Mouse (Mus musculus) midbrain, embryonic 12.5 days (tissue): ENCODE measurements around the gene S1pr5. TPM values are rescaled to one million over a fixed set of nuclear protein-coding genes. Genes with fewer than 3 reads are reported as not detected.
"Not testable (repeated sequence)": the region's sequence is repeated elsewhere in the genome, so short reads cannot be mapped to it uniquely, and the experiment has no call there.

Experiments
- ATAC-seq: fragments of 200-750 bp; cut with Nextera tagmentation; 2 replicates; pipeline ENCODE4 v1.8.0; 2017; ENCODE audit warnings: low read depth, moderate TSS enrichment, moderate library complexity; ENCODE audit not compliant: low FRiP score
- H3K27ac ChIP-seq: fragments of 300-500 bp; sonication (generic); replicated peaks from 2 replicates; pipeline ENCODE4 v1.5.1; 2016; ENCODE audit warnings: mild to moderate bottlenecking
- H3K27me3 ChIP-seq: fragments of 300-500 bp; sonication (generic); 2 replicates; pipeline ENCODE4 v1.6.1; 2016; ENCODE audit warnings: mild to moderate bottlenecking
- H3K36me3 ChIP-seq: fragments of 300-500 bp; sonication (generic); 2 replicates; pipeline ENCODE4 v1.6.1; 2016
- H3K4me1 ChIP-seq: fragments of 300-500 bp; sonication (generic); 2 replicates; pipeline ENCODE4 v1.6.1; 2016
- H3K4me2 ChIP-seq: fragments of 300-500 bp; sonication (generic); replicated peaks from 2 replicates; pipeline ENCODE4 v1.6.1; 2016; ENCODE audit warnings: mild to moderate bottlenecking, moderate library complexity
- H3K4me3 ChIP-seq: fragments of 300-500 bp; sonication (generic); 2 replicates; pipeline ENCODE4 v1.5.1; 2016; ENCODE audit warnings: mild to moderate bottlenecking
- H3K9ac ChIP-seq: fragments of 300-500 bp; sonication (generic); replicated peaks from 2 replicates; pipeline ENCODE4 v1.6.1; 2016; ENCODE audit warnings: mild to moderate bottlenecking, moderate library complexity
- H3K9me3 ChIP-seq: fragments of 300-500 bp; sonication (generic); 2 replicates; pipeline ENCODE4 v1.6.1; 2016; ENCODE audit warnings: mild to moderate bottlenecking
- WGBS: fragments of 180-500 bp; shearing (Covaris S2); methylation state at CpG from one replicate; pipeline ENCODE4 v1.1.7; 2016; 5-methylcytosine and 5-hydroxymethylcytosine counted together
- polyA plus RNA-seq: library from polyadenylated mRNA; unstranded; fragments of >200 nt; fragmentation: Nextera tagmentation; extraction: Ambion mirVana; gene quantifications from 2 replicates; pipeline ENCODE4 v1.2.1, GENCODE M21; 2016

S1pr5 gene
- polyA plus RNA-seq, 1 experiment from 2014 or later = 0.38 TPM

DNA sequence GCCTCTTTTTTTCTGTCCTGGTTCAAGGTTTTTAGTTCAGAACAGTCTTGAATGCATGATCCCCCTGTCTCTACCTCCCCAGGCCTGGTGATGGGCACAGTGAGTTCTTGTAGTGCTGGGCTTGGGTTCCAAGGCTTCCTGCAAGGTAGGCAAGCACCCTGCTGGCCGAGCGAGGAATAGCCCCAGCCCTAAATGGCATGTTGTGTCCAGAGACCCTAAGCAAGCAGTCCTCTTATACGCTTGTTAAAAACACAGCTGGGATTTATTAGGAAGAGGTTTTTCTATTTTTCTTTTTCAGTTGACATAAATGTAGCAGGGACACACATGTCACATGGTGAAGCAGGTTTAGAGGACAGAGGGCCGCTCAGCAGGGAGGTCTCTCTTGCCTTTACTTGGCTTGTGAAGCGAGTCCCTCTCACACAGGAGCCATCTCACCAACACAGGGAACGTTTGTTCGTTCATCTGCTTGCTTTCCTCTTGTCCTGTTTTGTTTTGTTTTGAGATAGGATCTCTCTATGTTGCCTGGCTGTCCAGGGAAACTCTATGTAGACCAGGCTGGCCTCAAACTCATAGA lies 34.5 kb downstream of the S1pr5 start:
- Histone ChIP-seq H3K27me3 (no peaks in the 10 kb centered on the region), H3K36me3 (no peaks in the 10 kb centered on the region), H3K4me3 (no peak overlapping the region), H3K27ac (no peak overlapping the region), H3K9ac (no peak overlapping the region), H3K9me3 (no peaks in the 10 kb centered on the region), H3K4me1 (peaks cover 6% of the 10 kb centered on the region; the same call in 1 of the 2 replicates), H3K4me2 (no peak overlapping the region)
- ATAC-seq = no peak
- 42% methylated on average over 7 of the region's 7 CpGs for WGBS

DNA sequence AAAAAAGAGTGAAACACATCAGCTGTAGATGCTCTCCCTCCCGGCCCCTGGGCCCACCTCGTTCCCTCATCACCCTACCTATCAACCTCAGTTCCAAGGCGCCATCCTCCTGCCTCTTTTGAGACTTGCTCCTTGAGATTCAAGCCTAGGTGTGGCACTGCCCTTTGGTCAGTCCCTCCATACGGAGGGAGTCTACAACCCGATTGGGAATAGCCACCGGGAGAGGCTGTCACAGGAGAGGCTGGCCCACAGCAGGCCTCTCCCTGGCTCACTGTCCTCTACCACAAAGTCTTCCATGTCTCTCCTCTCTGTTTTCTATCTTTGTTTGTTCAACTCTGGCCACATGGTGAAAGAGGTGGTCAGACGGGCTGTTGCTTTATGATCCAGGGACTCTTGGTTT lies 36.6 kb downstream of the S1pr5 start:
- Histone ChIP-seq H3K4me2 (no peak overlapping the region), H3K4me1 (peaks cover 4% of the 10 kb centered on the region; the same call in 1 of the 2 replicates), H3K36me3 (no peaks in the 10 kb centered on the region), H3K9ac (no peak overlapping the region), H3K9me3 (no peaks in the 10 kb centered on the region), H3K27me3 (no peaks in the 10 kb centered on the region), H3K27ac (no peak overlapping the region), H3K4me3 (no peak overlapping the region)
- 81% methylated on average over 7 of the region's 7 CpGs for WGBS
- no peak for ATAC-seq

DNA sequence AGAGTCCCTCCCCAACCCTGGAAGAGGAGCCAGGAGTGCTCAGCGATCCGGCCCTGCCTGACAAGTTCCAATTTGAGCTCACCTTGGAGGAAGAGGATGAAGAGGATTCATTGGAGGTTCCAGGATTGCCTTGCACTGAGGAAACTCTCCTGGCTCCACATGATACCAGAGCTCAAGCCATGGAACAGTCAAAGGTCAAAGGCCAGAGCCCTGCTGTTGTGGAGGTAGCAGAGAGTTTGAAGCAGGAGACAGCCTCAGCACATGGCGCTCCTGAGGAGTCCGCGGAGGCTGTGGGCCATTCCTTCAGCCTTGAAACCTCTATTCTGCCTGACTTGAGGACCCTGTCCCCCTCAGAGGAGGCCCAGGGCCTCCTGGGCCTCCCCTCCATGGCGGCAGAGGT lies 37.4 kb downstream of the S1pr5 start:
- Histone ChIP-seq H3K27ac (no peak overlapping the region), H3K4me2 (no peak overlapping the region), H3K9ac (no peak overlapping the region), H3K27me3 (no peaks in the 10 kb centered on the region), H3K36me3 (no peaks in the 10 kb centered on the region), H3K4me3 (no peak overlapping the region), H3K4me1 (no peaks in the 10 kb centered on the region), H3K9me3 (no peaks in the 10 kb centered on the region)
- 74% methylated on average over 6 of the region's 6 CpGs for WGBS
- ATAC-seq = no peak

DNA sequence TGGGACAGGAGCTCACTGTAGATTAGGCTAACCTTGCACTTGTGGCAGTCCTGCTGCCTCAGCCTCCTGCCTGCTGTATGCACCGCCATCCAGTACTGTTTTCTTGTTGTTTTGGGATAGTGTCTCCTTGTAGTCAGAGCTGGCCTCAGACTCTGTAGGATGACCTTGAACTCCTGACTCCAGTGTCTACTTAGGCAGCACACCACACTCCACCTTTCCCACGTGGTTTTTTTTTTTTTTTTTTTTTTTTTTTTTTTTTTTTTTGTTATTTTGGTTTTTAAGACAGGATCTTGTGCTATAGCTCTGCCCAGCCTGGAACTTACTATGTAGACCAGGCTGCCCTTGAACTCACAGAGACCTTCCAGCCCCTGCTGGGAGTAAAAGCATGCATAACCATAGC lies 39.6 kb downstream of the S1pr5 start:
- Histone ChIP-seq H3K4me3 (no peak overlapping the region), H3K4me2 (no peak overlapping the region), H3K27me3 (peaks cover 12% of the 10 kb centered on the region; the same call in 1 of the 2 replicates), H3K4me1 (peaks cover 6% of the 10 kb centered on the region), H3K9me3 (no peaks in the 10 kb centered on the region), H3K36me3 (no peaks in the 10 kb centered on the region), H3K27ac (no peak overlapping the region), H3K9ac (no peak overlapping the region)
- ATAC-seq = no peak
- 75% methylated on average over 2 of the region's 2 CpGs for WGBS

GRCm38 (mm10) chr9:21206848-21207247 lies 41.4 kb downstream of the S1pr5 start:
- H3K4me3 ChIP-seq = no peak overlapping the region
- H3K9me3 ChIP-seq = no peaks in the 10 kb centered on the region
- no peaks in the 10 kb centered on the region for H3K36me3 ChIP-seq
- H3K27ac ChIP-seq = no peak overlapping the region
- WGBS = 85% methylated on average over 6 of the region's 6 CpGs
- H3K9ac ChIP-seq = no peak overlapping the region
- H3K27me3 ChIP-seq = peaks cover 13% of the 10 kb centered on the region; the same call in 1 of the 2 replicates
- no peak for ATAC-seq
- no peak overlapping the region for H3K4me2 ChIP-seq
- peaks cover 6% of the 10 kb centered on the region for H3K4me1 ChIP-seq

GRCm38 (mm10) chr9:21204528-21205272 lies 43.5 kb downstream of the S1pr5 start:
- Histone ChIP-seq H3K27ac (no peak overlapping the region), H3K9me3 (no peaks in the 10 kb centered on the region), H3K4me2 (peak overlapping the region; percentile 61), H3K4me1 (peaks cover 6% of the 10 kb centered on the region), H3K36me3 (no peaks in the 10 kb centered on the region), H3K27me3 (peaks cover 13% of the 10 kb centered on the region; the same call in 1 of the 2 replicates), H3K4me3 (peak overlapping the region; percentile 39), H3K9ac (peak overlapping the region; percentile 31; the same call in 1 of the 2 replicates)
- WGBS = 1% methylated on average over 23 of the region's 23 CpGs
- ATAC-seq = peak; percentile 41; the same call in 1 of the 2 replicates

DNA sequence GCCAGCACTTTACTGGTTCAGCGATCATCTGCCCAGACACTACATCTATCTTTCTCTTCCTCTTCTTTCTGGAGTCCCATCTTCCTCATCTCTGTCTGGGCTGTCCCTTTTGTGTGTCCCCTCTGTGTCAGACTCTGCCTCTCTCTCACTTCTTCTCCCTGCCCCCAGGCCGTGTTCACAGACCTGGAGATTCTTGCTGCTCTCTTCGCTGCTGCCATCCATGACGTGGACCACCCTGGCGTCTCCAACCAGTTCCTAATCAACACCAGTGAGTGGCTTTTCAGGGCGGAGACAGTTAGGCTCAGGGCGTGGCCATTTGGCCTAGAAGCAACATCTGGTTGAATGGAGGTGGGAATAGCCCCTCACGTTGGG lies 44.1 kb downstream of the S1pr5 start:
- Histone ChIP-seq H3K36me3 (no peaks in the 10 kb centered on the region), H3K27ac (no peak overlapping the region), H3K4me2 (peak overlapping the region; percentile 61), H3K27me3 (peaks cover 13% of the 10 kb centered on the region; the same call in 1 of the 2 replicates), H3K4me1 (peaks cover 6% of the 10 kb centered on the region), H3K4me3 (no peak overlapping the region), H3K9ac (no peak overlapping the region), H3K9me3 (no peaks in the 10 kb centered on the region)
- ATAC-seq = no peak
- WGBS = 20% methylated on average over 8 of the region's 8 CpGs

- H3K27me3 ChIP-seq = peaks cover 5% of the 10 kb centered on the region; the same call in 1 of the 2 replicates
- ATAC-seq = no peak
- H3K9ac ChIP-seq = no peak overlapping the region
- H3K27ac ChIP-seq = no peak overlapping the region
- no peaks in the 10 kb centered on the region for H3K36me3 ChIP-seq
- peaks cover 32% of the 10 kb centered on the region for H3K4me1 ChIP-seq
- H3K4me3 ChIP-seq = no peak overlapping the region
- 86% methylated on average over 3 of the region's 3 CpGs for WGBS
- no peak overlapping the region for H3K4me2 ChIP-seq
- no peaks in the 10 kb centered on the region for H3K9me3 ChIP-seq
Measured at GRCm38 (mm10) chr9:21198960-21199359, 49.3 kb downstream of the S1pr5 start.

DNA sequence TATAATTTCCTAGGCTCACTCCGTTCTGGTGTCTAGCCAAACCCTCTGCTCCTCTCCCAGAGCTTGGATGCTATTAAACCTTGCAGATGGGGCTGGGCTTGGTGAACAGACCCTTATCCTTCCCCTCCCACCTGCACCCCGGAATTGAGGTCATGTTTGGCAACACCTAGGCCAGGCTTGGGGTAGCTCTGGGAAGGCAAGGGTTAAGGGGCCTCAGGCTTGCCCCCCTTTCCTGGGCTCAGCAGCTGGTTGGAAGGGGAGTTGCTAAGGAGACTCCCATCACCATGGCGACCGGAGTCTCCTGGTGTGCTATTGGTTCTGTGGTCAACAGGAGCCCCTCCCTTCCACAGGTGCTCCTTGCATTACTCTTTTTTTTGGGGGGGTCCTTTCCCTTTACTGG lies 50.3 kb downstream of the S1pr5 start:
- peak overlapping the region; percentile 48 for H3K4me3 ChIP-seq
- H3K4me1 ChIP-seq = peaks cover 32% of the 10 kb centered on the region
- H3K27me3 ChIP-seq = no peaks in the 10 kb centered on the region
- H3K4me2 ChIP-seq = peak overlapping the region; percentile 61
- H3K9ac ChIP-seq = 0 out of 2 replicates have a peak overlapping the region, but pooled peaks have one; percentile 50
- H3K27ac ChIP-seq = no peak overlapping the region
- WGBS = 11% methylated on average over 4 of the region's 4 CpGs
- H3K9me3 ChIP-seq = no peaks in the 10 kb centered on the region
- ATAC-seq = peak; percentile 80
- no peaks in the 10 kb centered on the region for H3K36me3 ChIP-seq

DNA sequence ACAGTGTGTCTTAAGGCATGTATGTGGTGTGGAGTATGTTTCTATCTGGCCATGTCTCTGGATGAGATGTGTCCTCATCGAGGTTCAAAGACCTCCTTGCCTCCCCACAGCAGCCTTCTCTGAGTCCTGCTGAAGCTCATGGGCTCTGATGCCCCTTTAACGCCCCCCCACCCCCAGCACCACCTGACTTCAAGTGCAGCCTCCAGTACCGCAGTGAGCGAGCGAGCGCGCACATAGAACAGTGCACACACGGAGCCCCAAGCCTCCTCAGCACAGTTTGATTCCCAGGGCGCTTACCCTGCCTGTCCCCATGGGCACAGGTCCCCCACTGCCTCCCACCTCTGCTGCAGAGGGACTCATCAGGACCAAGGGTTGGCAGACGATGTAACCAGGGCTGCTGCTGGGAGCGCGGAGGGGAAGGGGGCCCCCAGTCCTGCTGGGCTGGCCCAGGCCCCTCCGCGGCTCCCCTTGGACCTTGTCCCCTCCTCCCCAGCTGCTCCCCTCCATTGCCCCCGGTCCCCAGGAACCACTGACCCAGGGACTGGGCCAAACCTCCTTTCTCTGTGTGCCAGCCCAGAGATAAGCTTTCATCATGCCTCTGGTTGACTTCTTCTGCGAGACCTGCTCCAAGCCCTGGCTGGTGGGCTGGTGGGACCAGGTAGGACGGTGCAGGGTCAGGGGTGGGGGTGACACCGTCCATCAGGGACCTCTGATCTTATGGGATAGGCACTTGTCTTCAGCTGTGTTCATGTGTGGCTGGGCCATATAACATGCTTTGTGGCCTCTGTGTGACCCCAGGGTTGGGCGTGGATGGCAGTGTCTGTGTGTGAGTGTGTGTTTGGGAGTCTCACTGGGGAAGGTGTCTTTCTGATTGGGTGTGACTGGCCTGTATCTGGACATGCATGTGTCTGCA lies 51.5 kb downstream of the S1pr5 start:
- H3K9ac ChIP-seq = peak overlapping the region; percentile 65
- peak overlapping the region; percentile 46; the same call in 1 of the 2 replicates for H3K27ac ChIP-seq
- no peaks in the 10 kb centered on the region for H3K27me3 ChIP-seq
- no peaks in the 10 kb centered on the region for H3K36me3 ChIP-seq
- ATAC-seq = peak; percentile 76
- H3K4me3 ChIP-seq = peak overlapping the region; percentile 48
- H3K9me3 ChIP-seq = no peaks in the 10 kb centered on the region
- peaks cover 32% of the 10 kb centered on the region for H3K4me1 ChIP-seq
- peak overlapping the region; percentile 61 for H3K4me2 ChIP-seq
- WGBS = 25% methylated on average over 17 of the region's 19 CpGs

- H3K9me3 ChIP-seq, H3K36me3 ChIP-seq, H3K4me3 ChIP-seq, H3K27me3 ChIP-seq: not testable (repeated sequence)
- WGBS = 56% methylated on average over 7 of the region's 7 CpGs
- Histone ChIP-seq H3K4me2 (peak overlapping the region; percentile 61), H3K4me1 (peaks cover 32% of the 10 kb centered on the region), H3K27ac (0 out of 2 replicates have a peak overlapping the region, but pooled peaks have one; percentile 15), H3K9ac (peak overlapping the region; percentile 65; the same call in 1 of the 2 replicates)
- ATAC-seq = peak; percentile 41; the same call in 1 of the 2 replicates
Measured at GRCm38 (mm10) chr9:21195736-21196505, 52.3 kb downstream of the S1pr5 start.
